Mouse (Mus musculus) midbrain, embryonic 16.5 days (tissue): ENCODE measurements around the gene Hectd3. TPM values are rescaled to one million over a fixed set of nuclear protein-coding genes. Genes with fewer than 3 reads are reported as not detected.

Experiments used
- ATAC-seq: fragments of 200-750 bp; cut with Nextera tagmentation; 2 replicates; pipeline ENCODE4 v1.8.0; 2017; ENCODE audit warnings: moderate TSS enrichment
- H3K27ac ChIP-seq: fragments of 300-500 bp; sonication (generic); 2 replicates; pipeline ENCODE4 v1.5.1; 2014; ENCODE audit warnings: mild to moderate bottlenecking, low read length, mixed read lengths
- H3K27me3 ChIP-seq: fragments of 300-500 bp; sonication (generic); 2 replicates; pipeline ENCODE4 v1.6.1; 2014; ENCODE audit warnings: low read depth, low read length, mixed read lengths; ENCODE audit not compliant: control insufficient read depth, insufficient read depth
- H3K36me3 ChIP-seq: fragments of 300-500 bp; sonication (generic); 2 replicates; pipeline ENCODE4 v1.6.1; 2014; ENCODE audit warnings: mild to moderate bottlenecking, low read length, moderate library complexity, mixed read lengths; ENCODE audit not compliant: control insufficient read depth, insufficient read depth
- H3K4me1 ChIP-seq: fragments of 300-500 bp; sonication (generic); 2 replicates; pipeline ENCODE4 v1.6.1; 2014; ENCODE audit warnings: mild to moderate bottlenecking, low read length, mixed read lengths; ENCODE audit not compliant: control insufficient read depth, insufficient read depth
- H3K4me2 ChIP-seq: fragments of 300-500 bp; sonication (generic); 2 replicates; pipeline ENCODE4 v1.6.1; 2014; ENCODE audit warnings: mild to moderate bottlenecking, low read length, mixed read lengths
- H3K4me3 ChIP-seq: fragments of 300-500 bp; sonication (generic); 2 replicates; pipeline ENCODE4 v1.5.1; 2014; ENCODE audit warnings: low read depth, mild to moderate bottlenecking, low read length, moderate library complexity, mixed read lengths
- H3K9ac ChIP-seq: fragments of 300-500 bp; sonication (generic); 2 replicates; pipeline ENCODE4 v1.6.1; 2014; ENCODE audit warnings: low read depth, low read length, mixed read lengths
- H3K9me3 ChIP-seq: fragments of 300-500 bp; sonication (generic); replicated peaks from 2 replicates; pipeline ENCODE4 v1.6.1; 2014; ENCODE audit warnings: mild to moderate bottlenecking, low read length, mixed read lengths; ENCODE audit not compliant: control insufficient read depth, poor library complexity, severe bottlenecking
- WGBS: fragments of 180-500 bp; shearing (Covaris S2); extraction: QIAGEN DNeasy Blood & Tissue Kit; methylation state at CpG from one replicate; pipeline ENCODE4 v1.1.7; 2014; 5-methylcytosine and 5-hydroxymethylcytosine counted together
- polyA plus RNA-seq: library from polyadenylated mRNA; unstranded; fragments of >200 nt; fragmentation: Nextera tagmentation; extraction: Ambion mirVana; gene quantifications from 2 replicates; pipeline ENCODE4 v1.2.1, GENCODE M21; 2015

Gene Hectd3
- polyA plus RNA-seq, 1 experiment from 2014 or later, result 25.1 TPM

DNA sequence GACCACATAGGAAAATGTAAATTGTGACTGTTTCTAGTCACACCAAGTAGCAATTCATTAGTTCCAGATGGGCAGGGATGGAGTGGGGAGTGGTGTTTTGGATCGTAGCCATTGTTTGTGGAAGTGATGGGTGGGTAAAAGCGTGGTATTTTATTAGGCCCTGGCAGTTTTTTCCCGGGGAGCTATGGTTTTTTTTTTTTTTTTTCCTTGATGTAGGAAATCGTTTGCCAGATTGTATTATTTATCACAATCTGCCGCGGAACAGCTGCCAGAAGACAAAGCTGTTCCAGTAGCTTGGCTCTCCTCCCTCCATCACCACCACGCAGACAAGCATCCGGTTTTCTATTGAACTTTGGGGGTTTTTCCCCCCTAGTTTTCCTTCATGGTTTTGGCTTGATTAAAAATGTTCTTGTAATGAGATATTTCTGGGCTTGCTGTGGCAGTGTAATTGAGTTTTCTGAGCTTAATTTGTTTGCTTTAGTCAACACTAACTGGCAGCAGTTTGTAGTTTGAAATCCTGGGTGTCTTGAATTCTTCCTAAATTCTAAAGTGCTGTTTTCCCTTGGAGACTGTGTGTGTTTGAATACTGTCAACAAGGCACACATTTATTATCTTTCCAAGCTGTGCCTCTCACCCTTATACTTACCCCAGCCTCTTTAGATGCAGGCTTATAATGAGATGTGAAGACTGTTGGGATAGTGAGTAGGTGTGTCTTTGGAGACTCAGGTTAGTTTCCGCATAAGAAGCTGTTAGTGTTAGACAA lies 45.0 kb downstream of the Hectd3 start:
- Histone ChIP-seq H3K36me3 (no peaks in the 10 kb centered on the region), H3K4me2 (peak overlapping the region; percentile 19; the same call in 1 of the 2 replicates), H3K4me1 (peaks cover 14% of the 10 kb centered on the region), H3K27ac (peak overlapping the region; percentile 38), H3K4me3 (no peak overlapping the region), H3K9me3 (no peaks in the 10 kb centered on the region), H3K9ac (0 out of 2 replicates have a peak overlapping the region, but pooled peaks have one; percentile 14), H3K27me3 (no peaks in the 10 kb centered on the region)
- peak; percentile 42 for ATAC-seq
- WGBS, result 26% methylated on average over 9 of the region's 9 CpGs

DNA sequence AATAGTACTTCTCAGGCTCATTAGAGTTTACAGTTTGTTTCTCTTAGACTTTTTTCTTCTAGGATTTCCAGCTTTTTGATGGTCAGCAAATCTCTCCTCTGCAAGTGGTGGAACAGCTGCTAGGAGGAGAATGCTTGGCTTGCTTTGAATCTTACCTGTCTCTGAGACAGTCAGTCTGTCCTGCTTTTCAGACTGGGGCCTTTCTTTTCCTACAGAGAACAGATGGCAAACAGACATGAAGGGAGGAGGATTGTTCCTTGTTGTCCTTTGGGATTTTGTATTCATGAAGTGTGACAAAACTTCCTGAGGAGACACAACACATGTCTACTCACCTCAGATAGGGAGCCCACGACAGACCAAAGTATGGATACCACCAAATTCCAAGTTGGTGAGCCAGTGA lies 45.7 kb downstream of the Hectd3 start:
- WGBS, result 40% methylated on average over 1 of the region's 1 CpGs
- H3K27ac ChIP-seq, result peak overlapping the region; percentile 17; the same call in 1 of the 2 replicates
- no peaks in the 10 kb centered on the region for H3K9me3 ChIP-seq
- H3K27me3 ChIP-seq, result no peaks in the 10 kb centered on the region
- H3K4me1 ChIP-seq, result peaks cover 14% of the 10 kb centered on the region
- no peak overlapping the region for H3K4me3 ChIP-seq
- no peaks in the 10 kb centered on the region for H3K36me3 ChIP-seq
- no peak for ATAC-seq
- H3K4me2 ChIP-seq, result no peak overlapping the region
- no peak overlapping the region for H3K9ac ChIP-seq

DNA sequence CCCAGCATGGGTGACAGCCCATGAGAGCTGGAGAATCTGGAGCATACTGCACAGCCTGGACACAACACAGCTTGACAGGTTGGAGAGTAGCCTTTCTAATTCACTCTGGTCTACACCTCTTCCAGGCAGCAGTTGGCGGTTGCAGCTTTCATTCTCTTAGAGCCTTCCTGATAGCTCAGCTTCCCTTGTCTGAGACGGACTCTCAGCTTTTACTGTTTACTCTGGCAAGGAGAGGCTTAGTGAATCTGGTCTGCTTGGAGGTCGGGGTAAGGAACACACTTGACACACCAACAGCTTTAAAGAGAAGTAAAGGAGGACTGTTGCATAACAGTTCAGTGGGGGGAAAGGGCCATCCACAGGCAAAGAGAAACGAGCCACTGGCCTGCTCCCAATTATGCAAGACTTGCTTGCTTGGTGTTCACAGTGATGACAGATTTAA lies 46.2 kb downstream of the Hectd3 start:
- Histone ChIP-seq H3K4me1 (peaks cover 14% of the 10 kb centered on the region), H3K27me3 (no peaks in the 10 kb centered on the region), H3K4me3 (no peak overlapping the region), H3K36me3 (no peaks in the 10 kb centered on the region), H3K4me2 (no peak overlapping the region), H3K9ac (no peak overlapping the region), H3K27ac (peak overlapping the region; percentile 42; the same call in 1 of the 2 replicates), H3K9me3 (no peaks in the 10 kb centered on the region)
- WGBS, result 52% methylated on average over 4 of the region's 4 CpGs
- ATAC-seq, result no peak

- WGBS, result 75% methylated on average over 3 of the region's 3 CpGs
- no peak overlapping the region for H3K9ac ChIP-seq
- no peaks in the 10 kb centered on the region for H3K4me1 ChIP-seq
- H3K27ac ChIP-seq, result no peak overlapping the region
- H3K36me3 ChIP-seq, result peaks cover 5% of the 10 kb centered on the region; the same call in 1 of the 2 replicates
- H3K27me3 ChIP-seq, result no peaks in the 10 kb centered on the region
- no peak for ATAC-seq
- H3K9me3 ChIP-seq, result no peaks in the 10 kb centered on the region
- H3K4me3 ChIP-seq, result no peak overlapping the region
- H3K4me2 ChIP-seq, result no peak overlapping the region
Measured at GRCm38 (mm10) chr4:117048836-117049235, 53.7 kb downstream of the Hectd3 start.

- H3K9me3 ChIP-seq, result no peaks in the 10 kb centered on the region
- no peaks in the 10 kb centered on the region for H3K4me1 ChIP-seq
- H3K9ac ChIP-seq, result no peak overlapping the region
- WGBS, result 96% methylated on average over 1 of the region's 1 CpGs
- no peak overlapping the region for H3K4me3 ChIP-seq
- H3K36me3 ChIP-seq, result peaks cover 6% of the 10 kb centered on the region; the same call in 1 of the 2 replicates
- no peak overlapping the region for H3K27ac ChIP-seq
- no peak for ATAC-seq
- H3K27me3 ChIP-seq, result no peaks in the 10 kb centered on the region
- H3K4me2 ChIP-seq, result no peak overlapping the region
Measured at GRCm38 (mm10) chr4:117049485-117049884, 54.4 kb downstream of the Hectd3 start.

DNA sequence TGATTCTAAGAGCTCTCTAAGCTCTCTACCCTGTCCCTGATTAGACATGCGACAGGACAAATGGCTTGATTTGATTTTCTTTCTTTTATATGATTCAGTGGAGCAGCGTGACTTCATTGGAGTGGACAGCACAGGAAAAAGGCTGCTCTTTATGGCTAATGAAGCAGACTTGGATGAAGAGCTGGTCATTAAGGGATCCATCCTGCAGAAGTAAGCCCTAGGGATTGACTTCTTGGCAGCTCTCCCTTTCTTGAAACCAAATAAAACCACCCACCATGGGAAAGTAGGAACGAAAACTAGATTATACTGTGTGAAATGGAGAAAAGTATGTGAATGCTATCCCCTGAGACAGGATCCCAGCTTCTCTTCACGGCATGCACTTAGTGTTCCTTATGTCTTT lies 57.5 kb downstream of the Hectd3 start:
- no peak overlapping the region for H3K9ac ChIP-seq
- no peaks in the 10 kb centered on the region for H3K9me3 ChIP-seq
- H3K4me1 ChIP-seq, result no peaks in the 10 kb centered on the region
- WGBS, result 64% methylated on average over 4 of the region's 4 CpGs
- ATAC-seq, result no peak
- no peak overlapping the region for H3K4me3 ChIP-seq
- H3K36me3 ChIP-seq, result peaks cover 6% of the 10 kb centered on the region; the same call in 1 of the 2 replicates
- no peaks in the 10 kb centered on the region for H3K27me3 ChIP-seq
- H3K4me2 ChIP-seq, result no peak overlapping the region
- H3K27ac ChIP-seq, result no peak overlapping the region

- no peak for ATAC-seq
- H3K27ac ChIP-seq, result no peak overlapping the region
Measured at GRCm38 (mm10) chr4:117053956-117054355, 58.8 kb downstream of the Hectd3 start.

More at GRCm38 (mm10) chr4:117053956-117054355, 58.8 kb downstream of the Hectd3 start:
- H3K4me2 ChIP-seq, result no peak overlapping the region
- WGBS, result 61% methylated on average over 4 of the region's 4 CpGs
- H3K36me3 ChIP-seq, result peaks cover 6% of the 10 kb centered on the region; the same call in 1 of the 2 replicates
- no peak overlapping the region for H3K9ac ChIP-seq
- no peaks in the 10 kb centered on the region for H3K27me3 ChIP-seq
- no peaks in the 10 kb centered on the region for H3K9me3 ChIP-seq
- no peaks in the 10 kb centered on the region for H3K4me1 ChIP-seq
- no peak overlapping the region for H3K4me3 ChIP-seq

Other genes starting within 250 kb of the Hectd3 start
- gene Toe1, start 187.7 kb upstream of the Hectd3 start, polyA plus RNA-seq, result 32.5 and 34.5 TPM in 2 replicates
- gene Mutyh, start 187.6 kb upstream of the Hectd3 start, polyA plus RNA-seq, result 7.2 and 7.6 TPM in 2 replicates
- 0.59 and 0.82 TPM in 2 replicates for gene Hpdl, start 173.6 kb upstream of the Hectd3 start, polyA plus RNA-seq
- 4.2 and 5.1 TPM in 2 replicates for gene Zswim5, start 117.9 kb upstream of the Hectd3 start, polyA plus RNA-seq
- gene Urod, start 904 bp upstream of the Hectd3 start, polyA plus RNA-seq, result 46.9 and 51.4 TPM in 2 replicates
- gene Eif2b3, start 24.1 kb downstream of the Hectd3 start, polyA plus RNA-seq, result 48.9 and 49.8 TPM in 2 replicates
- gene Ptch2, start 100.8 kb downstream of the Hectd3 start, polyA plus RNA-seq, result 7.4 and 9.5 TPM in 2 replicates
- 3.9 and 4.0 TPM in 2 replicates for gene Btbd19, start 130.4 kb downstream of the Hectd3 start, polyA plus RNA-seq
- 0.46 and 1.1 TPM in 2 replicates for gene Tctex1d4, start 131.5 kb downstream of the Hectd3 start, polyA plus RNA-seq
- gene Plk3, start 138.6 kb downstream of the Hectd3 start, polyA plus RNA-seq, result 18.7 TPM in 2 replicates
- gene Rps8, start 160.9 kb downstream of the Hectd3 start, polyA plus RNA-seq, result 381 and 382 TPM in 2 replicates
- 6.4 and 7.3 TPM in 2 replicates for gene Kif2c, start 187.3 kb downstream of the Hectd3 start, polyA plus RNA-seq